Mouse (Mus musculus): ENCODE measurements around the gene Ctnnb1. TPM values are rescaled to one million over a fixed set of nuclear protein-coding genes. Genes with fewer than 3 reads are reported as not detected.

The Ctnnb1 gene
- polyA plus RNA-seq, 1 experiment from 2014 or later: 645 TPM

Small RNA genes lying within 50 kb of the gene (microRNA-seq; reads per million reads assigned to microRNA genes)
- gene Mir7090: not detected

Data from forebrain, embryonic 13.5 days (tissue).